In genomic region chr14:60682361-60683023, GRCm38 (mm10) we compare ENCODE assay signal across 9 mouse cellular contexts. TPM values are rescaled to one million over a fixed set of nuclear protein-coding genes. Genes with fewer than 3 reads are reported as not detected.
A peak's percentile ranks its signal among the peaks of the same experiment; 100 is the strongest.
DNase-seq lines count a peak whose midpoint lies in the region; ATAC-seq and TF ChIP-seq lines count a peak whose summit lies in the region.
"Had no signal": no experiment of that assay in that cellular context is flagged by ENCODE, and none has a peak within 500 bp of the region (broad histone marks: within the 10 kb centered on the region; RNA-seq: fewer than 3 reads in every experiment).

No protein-coding gene starts in this region.

- TF ChIP-seq CTCF in lung, postnatal 0 days (IDR thresholded peaks at IDR 0.05): no peak

- H3K4me2 ChIP-seq in heart, embryonic 11.5 days: no peak overlapping the region
- H3K4me2 ChIP-seq in forebrain, embryonic 12.5 days: no peak overlapping the region; the same call in 1 of the 2 replicates
- H3K4me2 ChIP-seq in hindbrain, embryonic 14.5 days (replicated peaks): no peak overlapping the region
- H3K4me2 ChIP-seq in lung, postnatal 0 days (replicated peaks; ENCODE audit: low read depth, low read length): no peak overlapping the region
- H3K4me2 ChIP-seq in stomach, embryonic 14.5 days (replicated peaks; ENCODE audit: low read depth, low read length): no peak overlapping the region
- H3K4me2 ChIP-seq: limb, embryonic 12.5 days had no signal

- H3K9me3 ChIP-seq in heart, embryonic 11.5 days (replicated peaks; ENCODE audit: control insufficient read depth, low read length): no peaks in the 10 kb centered on the region
- no peaks in the 10 kb centered on the region for H3K9me3 ChIP-seq in forebrain, embryonic 12.5 days
- H3K9me3 ChIP-seq in hindbrain, embryonic 14.5 days (ENCODE audit: control insufficient read depth, low read length): no peaks in the 10 kb centered on the region
- no peaks in the 10 kb centered on the region for H3K9me3 ChIP-seq in lung, postnatal 0 days (ENCODE audit: low read length)
- H3K9me3 ChIP-seq in stomach, embryonic 14.5 days (ENCODE audit: control insufficient read depth, low read depth, low read length): no peaks in the 10 kb centered on the region
- H3K9me3 ChIP-seq: limb, embryonic 12.5 days had no signal

- peak; percentile 99 for DNase-seq in heart, adult 11 months
- DNase-seq in adrenal gland, adult (ENCODE audit: inconsistent age in 2 of 2, low spot score in 1 of 2): peak; percentile 88 to 95
- no peak for DNase-seq in hindbrain, embryonic 14.5 days (ENCODE audit: low spot score)
- peak; percentile 60 for DNase-seq in lung, postnatal 0 days (ENCODE audit: low spot score)
- no peak for DNase-seq in urinary bladder, adult 2 months (ENCODE audit: low spot score)

- no peak overlapping the region for H3K4me3 ChIP-seq in heart, embryonic 11.5 days (ENCODE audit: low read depth, low read length)
- no peak overlapping the region for H3K4me3 ChIP-seq in forebrain, embryonic 12.5 days (replicated peaks)
- H3K4me3 ChIP-seq in hindbrain, embryonic 14.5 days (replicated peaks; ENCODE audit: low read length): no peak overlapping the region
- H3K4me3 ChIP-seq in lung, postnatal 0 days (ENCODE audit: low read depth, low read length): no peak overlapping the region
- H3K4me3 ChIP-seq in stomach, embryonic 14.5 days (ENCODE audit: low read depth, low read length): no peak overlapping the region
- H3K4me3 ChIP-seq: limb, embryonic 12.5 days had no signal

- ATAC-seq in heart, embryonic 11.5 days (replicated peaks; ENCODE audit: insufficient number of reproducible peaks, low FRiP score, low TSS enrichment): no peak
- no peak for ATAC-seq in forebrain, embryonic 12.5 days (ENCODE audit: low FRiP score)
- 0 out of 2 replicates have a peak, but pooled peaks have one; percentile 38 for ATAC-seq in hindbrain, embryonic 14.5 days (ENCODE audit: low FRiP score)
- peak; percentile 83 for ATAC-seq in lung, postnatal 0 days
- peak; percentile 53; the same call in 1 of the 2 replicates for ATAC-seq in stomach, embryonic 14.5 days (ENCODE audit: insufficient number of reproducible peaks, insufficient read depth, low FRiP score, low read depth)

- no peaks in the 10 kb centered on the region for H3K27me3 ChIP-seq in heart, embryonic 11.5 days (ENCODE audit: control insufficient read depth, insufficient read depth, low read length)
- no peaks in the 10 kb centered on the region for H3K27me3 ChIP-seq in forebrain, embryonic 12.5 days
- H3K27me3 ChIP-seq in hindbrain, embryonic 14.5 days (ENCODE audit: control insufficient read depth, insufficient read depth, low read length): no peaks in the 10 kb centered on the region
- no peaks in the 10 kb centered on the region for H3K27me3 ChIP-seq in lung, postnatal 0 days (replicated peaks; ENCODE audit: insufficient read depth, low read length)
- no peaks in the 10 kb centered on the region for H3K27me3 ChIP-seq in stomach, embryonic 14.5 days (ENCODE audit: control insufficient read depth, insufficient read depth, low read length)
- H3K27me3 ChIP-seq: limb, embryonic 12.5 days had no signal

- no peak for TF ChIP-seq EP300 in lung, postnatal 0 days (IDR thresholded peaks at IDR 0.05)

- peaks cover 4% of the 10 kb centered on the region; the same call in 1 of the 2 replicates for H3K4me1 ChIP-seq in heart, embryonic 11.5 days (ENCODE audit: control insufficient read depth, insufficient read depth, low read length)
- H3K4me1 ChIP-seq in forebrain, embryonic 12.5 days: peaks cover 54% of the 10 kb centered on the region
- peaks cover 22% of the 10 kb centered on the region for H3K4me1 ChIP-seq in hindbrain, embryonic 14.5 days (replicated peaks; ENCODE audit: control insufficient read depth, insufficient read depth, low read length)
- H3K4me1 ChIP-seq in lung, postnatal 0 days (ENCODE audit: insufficient read depth, low read depth, low read length): peaks cover 3% of the 10 kb centered on the region; the same call in 1 of the 2 replicates
- no peaks in the 10 kb centered on the region for H3K4me1 ChIP-seq in stomach, embryonic 14.5 days (ENCODE audit: control insufficient read depth, insufficient read depth, low read length)
- H3K4me1 ChIP-seq: limb, embryonic 12.5 days had no signal

- no peaks in the 10 kb centered on the region for H3K36me3 ChIP-seq in heart, embryonic 11.5 days (ENCODE audit: control insufficient read depth, insufficient read depth, low read length)
- H3K36me3 ChIP-seq in forebrain, embryonic 12.5 days (replicated peaks): no peaks in the 10 kb centered on the region
- H3K36me3 ChIP-seq in hindbrain, embryonic 14.5 days (replicated peaks; ENCODE audit: control insufficient read depth, insufficient read depth): no peaks in the 10 kb centered on the region
- no peaks in the 10 kb centered on the region for H3K36me3 ChIP-seq in lung, postnatal 0 days (ENCODE audit: insufficient read depth, low read length)
- H3K36me3 ChIP-seq in stomach, embryonic 14.5 days (ENCODE audit: control insufficient read depth, insufficient read depth, low read length): no peaks in the 10 kb centered on the region
- H3K36me3 ChIP-seq: limb, embryonic 12.5 days had no signal

- no peak overlapping the region for H3K9ac ChIP-seq in heart, embryonic 11.5 days (ENCODE audit: low read depth, low read length)
- H3K9ac ChIP-seq in forebrain, embryonic 12.5 days: 0 out of 2 replicates have a peak overlapping the region, but pooled peaks have one; percentile 25
- no peak overlapping the region for H3K9ac ChIP-seq in hindbrain, embryonic 14.5 days
- H3K9ac ChIP-seq in lung, postnatal 0 days (replicated peaks; ENCODE audit: low read depth): no peak overlapping the region
- H3K9ac ChIP-seq in stomach, embryonic 14.5 days (replicated peaks; ENCODE audit: low read depth, low read length): no peak overlapping the region
- H3K9ac ChIP-seq: limb, embryonic 12.5 days had no signal

- H3K27ac ChIP-seq in heart, embryonic 11.5 days (ENCODE audit: low read depth, low read length): no peak overlapping the region
- peak overlapping the region; percentile 53; the same call in 1 of the 2 replicates for H3K27ac ChIP-seq in forebrain, embryonic 12.5 days
- H3K27ac ChIP-seq in hindbrain, embryonic 14.5 days: no peak overlapping the region
- peak overlapping the region; percentile 4; the same call in 1 of the 2 replicates for H3K27ac ChIP-seq in lung, postnatal 0 days (ENCODE audit: low read length)
- no peak overlapping the region for H3K27ac ChIP-seq in stomach, embryonic 14.5 days (ENCODE audit: low read length)
- H3K27ac ChIP-seq: limb, embryonic 12.5 days had no signal

- WGBS in heart, embryonic 11.5 days (ENCODE audit: insufficient replicate concordance): 62% methylated on average over 12 of the region's 12 CpGs
- WGBS in forebrain, embryonic 12.5 days: 58% methylated on average over 12 of the region's 12 CpGs
- WGBS in hindbrain, embryonic 14.5 days: 56% methylated on average over 12 of the region's 12 CpGs
- 34% methylated on average over 12 of the region's 12 CpGs for whole genome bisulfite sequencing in lung, postnatal 0 days
- 66% methylated on average over 12 of the region's 12 CpGs for WGBS in stomach, embryonic 14.5 days

RNA-seq across cellular contexts. Expression of gene Spata13, which starts 48.7 kb away (rescaled TPM):
- 16.8 and 19.6 TPM in 2 replicates for polyA plus RNA-seq in heart, embryonic 11.5 days (2014; fragmentation: Nextera tagmentation; extraction: Ambion mirVana)
- polyA plus RNA-seq in forebrain, embryonic 12.5 days (2016; fragmentation: Nextera tagmentation; extraction: Ambion mirVana): 121 and 128 TPM in 2 replicates
- 24.4 and 26.2 TPM in 2 replicates for polyA plus RNA-seq in hindbrain, embryonic 14.5 days (2014; fragmentation: Nextera tagmentation; extraction: Ambion mirVana)
- polyA plus RNA-seq in lung, postnatal 0 days (2015; fragmentation: Nextera tagmentation; extraction: Ambion mirVana): 11.7 and 15.5 TPM in 2 replicates
- 16.8 and 17.9 TPM in 2 replicates for polyA plus RNA-seq in stomach, embryonic 14.5 days (2014; fragmentation: Nextera tagmentation; extraction: Ambion mirVana)
- 26.6 and 39.2 TPM in 2 replicates for polyA plus RNA-seq in urinary bladder, adult 2 months (2012; rRNA removed)

Comparison
In these comparisons a context has a peak if more than half of its experiments do, and no peak if none do; other contexts are left out.
1. DNase-seq: peak in heart, adult 11 months (single experiment), adrenal gland, adult (2 of 2) and lung, postnatal 0 days (single experiment); none in hindbrain, embryonic 14.5 days (single experiment) and urinary bladder, adult 2 months (single experiment).
2. ATAC-seq: peak in hindbrain, embryonic 14.5 days (single experiment), lung, postnatal 0 days (single experiment) and stomach, embryonic 14.5 days (single experiment); none in heart, embryonic 11.5 days (single experiment) and forebrain, embryonic 12.5 days (single experiment).
3. H3K27ac ChIP-seq: peak in forebrain, embryonic 12.5 days (single experiment) and lung, postnatal 0 days (single experiment); none in heart, embryonic 11.5 days (single experiment), hindbrain, embryonic 14.5 days (single experiment) and stomach, embryonic 14.5 days (single experiment).